Mouse (Mus musculus) liver, embryonic 13.5 days (tissue): Measurements from ENCODE around the gene Tmem86b. TPM values are rescaled to one million over a fixed set of nuclear protein-coding genes. Genes with fewer than 3 reads are reported as not detected.
"Not testable (repeated sequence)": the region's sequence is repeated elsewhere in the genome, so short reads cannot be mapped to it uniquely, and the experiment has no call there.

Experiments
- ATAC-seq: fragments of 200-750 bp; cut with Nextera tagmentation; 2 replicates; pipeline ENCODE4 v1.8.0; 2017; ENCODE audit warnings: low read depth, mild to moderate bottlenecking, moderate number of reproducible peaks, moderate library complexity
- DNase-seq: peaks from one replicate; pipeline ENCODE4 v3.0.0; 2022
- H3K27ac ChIP-seq: fragments of 300-500 bp; sonication (generic); 2 replicates; pipeline ENCODE4 v1.5.1; 2015; ENCODE audit warnings: moderate library complexity, mild to moderate bottlenecking, inconsistent platforms
- H3K27me3 ChIP-seq: fragments of 300-500 bp; sonication (generic); 2 replicates; pipeline ENCODE4 v1.6.1; 2015; ENCODE audit warnings: mild to moderate bottlenecking, inconsistent platforms
- H3K36me3 ChIP-seq: fragments of 300-500 bp; sonication (generic); 2 replicates; pipeline ENCODE4 v1.6.1; 2015; ENCODE audit warnings: mild to moderate bottlenecking, inconsistent platforms
- H3K4me1 ChIP-seq: fragments of 300-500 bp; sonication (generic); replicated peaks from 2 replicates; pipeline ENCODE4 v1.6.1; 2015; ENCODE audit warnings: inconsistent platforms
- H3K4me2 ChIP-seq: fragments of 300-500 bp; sonication (generic); 2 replicates; pipeline ENCODE4 v1.6.1; 2015; ENCODE audit warnings: inconsistent platforms, mild to moderate bottlenecking, moderate library complexity
- H3K4me3 ChIP-seq: fragments of 300-500 bp; sonication (generic); replicated peaks from 2 replicates; pipeline ENCODE4 v1.5.1; 2015; ENCODE audit warnings: mild to moderate bottlenecking, inconsistent platforms
- H3K9ac ChIP-seq: fragments of 300-500 bp; sonication (generic); 2 replicates; pipeline ENCODE4 v1.6.1; 2015; ENCODE audit warnings: mild to moderate bottlenecking, inconsistent platforms
- H3K9me3 ChIP-seq: fragments of 300-500 bp; sonication (generic); replicated peaks from 2 replicates; pipeline ENCODE4 v1.6.1; 2016; ENCODE audit warnings: inconsistent platforms
- whole genome bisulfite sequencing: fragments of 180-500 bp; shearing (Covaris S2); methylation state at CpG from one replicate; pipeline ENCODE4 v1.1.7; 2015; ENCODE audit not compliant: insufficient replicate concordance; 5-methylcytosine and 5-hydroxymethylcytosine counted together
- polyA plus RNA-seq: library from polyadenylated mRNA; unstranded; fragments of >200 nt; fragmentation: Nextera tagmentation; extraction: Ambion mirVana; gene quantifications from 2 replicates; pipeline ENCODE4 v1.2.1, GENCODE M21; 2015

Gene Tmem86b
- polyA plus RNA-seq, 1 experiment from 2014 or later, result 25.1 TPM

- 7% methylated on average over 1 of the region's 1 CpGs for WGBS
- no peak overlapping the region for H3K9ac ChIP-seq
- no peak overlapping the region for H3K4me2 ChIP-seq
- H3K27me3 ChIP-seq, result no peaks in the 10 kb centered on the region
- peaks cover 29% of the 10 kb centered on the region for H3K4me1 ChIP-seq
- no peaks in the 10 kb centered on the region for H3K9me3 ChIP-seq
- no peak overlapping the region for H3K27ac ChIP-seq
- no peaks in the 10 kb centered on the region for H3K36me3 ChIP-seq
- H3K4me3 ChIP-seq, result no peak overlapping the region
- ATAC-seq (0 out of 2 replicates have a peak, but pooled peaks have one; percentile 29), DNase-seq (peak; percentile 47)
These were observed 11.2 kb downstream of the Tmem86b start for GRCm38 (mm10) chr7:4619979-4620378.

- ATAC-seq (peak; percentile 93), DNase-seq (no peak)
- WGBS, result 27% methylated on average over 14 of the region's 14 CpGs
- Histone ChIP-seq H3K4me1 (peaks cover 26% of the 10 kb centered on the region), H3K9me3 (no peaks in the 10 kb centered on the region), H3K9ac (peak overlapping the region; percentile 10; the same call in 1 of the 2 replicates), H3K27me3 (no peaks in the 10 kb centered on the region), H3K36me3 (no peaks in the 10 kb centered on the region), H3K4me2 (peak overlapping the region; percentile 46), H3K27ac (peak overlapping the region; percentile 71), H3K4me3 (0 out of 2 replicates have a peak overlapping the region, but pooled peaks have one; percentile 10)
These were observed 17.4 kb downstream of the Tmem86b start for GRCm38 (mm10) chr7:4613740-4614403.

GRCm38 (mm10) chr7:4612956-4613355, 18.3 kb downstream of the Tmem86b start:
- ATAC-seq, result no peak
- Histone ChIP-seq H3K4me1 (peaks cover 25% of the 10 kb centered on the region), H3K36me3 (no peaks in the 10 kb centered on the region), H3K4me2 (no peak overlapping the region), H3K4me3 (no peak overlapping the region), H3K27ac (peak overlapping the region; percentile 21), H3K9me3 (no peaks in the 10 kb centered on the region), H3K27me3 (no peaks in the 10 kb centered on the region), H3K9ac (no peak overlapping the region)
- DNase-seq, result no peak
- 71% methylated on average over 1 of the region's 1 CpGs for WGBS

- H3K4me3 ChIP-seq, result no peak overlapping the region
- DNase-seq (no peak), ATAC-seq (no peak)
- no peak overlapping the region for H3K9ac ChIP-seq
- no peaks in the 10 kb centered on the region for H3K9me3 ChIP-seq
- H3K4me2 ChIP-seq, result no peak overlapping the region
- WGBS, result 64% methylated on average over 8 of the region's 8 CpGs
- no peak overlapping the region for H3K27ac ChIP-seq
- no peaks in the 10 kb centered on the region for H3K27me3 ChIP-seq
- peaks cover 26% of the 10 kb centered on the region for H3K4me1 ChIP-seq
- no peaks in the 10 kb centered on the region for H3K36me3 ChIP-seq
These were observed 18.8 kb downstream of the Tmem86b start for GRCm38 (mm10) chr7:4612386-4612785.

GRCm38 (mm10) chr7:4611921-4612341, 19.3 kb downstream of the Tmem86b start:
- Histone ChIP-seq H3K4me3 (no peak overlapping the region), H3K9ac (no peak overlapping the region), H3K4me1 (peaks cover 26% of the 10 kb centered on the region), H3K9me3 (no peaks in the 10 kb centered on the region), H3K4me2 (no peak overlapping the region), H3K27me3 (no peaks in the 10 kb centered on the region), H3K36me3 (no peaks in the 10 kb centered on the region), H3K27ac (no peak overlapping the region)
- ATAC-seq (no peak), DNase-seq (no peak)
- WGBS, result 76% methylated on average over 12 of the region's 12 CpGs

- H3K27ac ChIP-seq, result no peak overlapping the region
- peaks cover 26% of the 10 kb centered on the region for H3K4me1 ChIP-seq
- H3K27me3 ChIP-seq, result no peaks in the 10 kb centered on the region
- WGBS, result 69% methylated on average over 12 of the region's 12 CpGs
- no peaks in the 10 kb centered on the region for H3K36me3 ChIP-seq
- DNase-seq (no peak), ATAC-seq (no peak)
- H3K4me2 ChIP-seq, result no peak overlapping the region
- no peak overlapping the region for H3K4me3 ChIP-seq
- H3K9ac ChIP-seq, result no peak overlapping the region
- no peaks in the 10 kb centered on the region for H3K9me3 ChIP-seq
These were observed 19.7 kb downstream of the Tmem86b start for GRCm38 (mm10) chr7:4611511-4611910.

- H3K27me3 ChIP-seq, result no peaks in the 10 kb centered on the region
- H3K9ac ChIP-seq, result no peak overlapping the region
- no peak overlapping the region for H3K4me2 ChIP-seq
- H3K4me1 ChIP-seq, result peaks cover 12% of the 10 kb centered on the region
- DNase-seq, result no peak
- H3K27ac ChIP-seq, result no peak overlapping the region
- peak; percentile 67 for ATAC-seq
- H3K36me3 ChIP-seq, result no peaks in the 10 kb centered on the region
- WGBS, result 28% methylated on average over 5 of the region's 5 CpGs
- no peak overlapping the region for H3K4me3 ChIP-seq
- H3K9me3 ChIP-seq, result no peaks in the 10 kb centered on the region
These were observed 23.2 kb downstream of the Tmem86b start for GRCm38 (mm10) chr7:4608002-4608401.

- Histone ChIP-seq H3K27me3 (no peaks in the 10 kb centered on the region), H3K27ac (no peak within 1 kb of the TSS), H3K4me3 (no peak within 1 kb of the TSS), H3K9me3 (no peaks in the 10 kb centered on the region), H3K4me2 (no peak within 1 kb of the TSS), H3K4me1 (peaks cover 9% of the 10 kb centered on the region), H3K36me3 (no peaks in the 10 kb centered on the region), H3K9ac (no peak within 1 kb of the TSS)
- 42% methylated on average over 6 of the region's 6 CpGs for WGBS
- DNase-seq, result no peak
- no peak for ATAC-seq
These were observed 27.3 kb downstream of the Tmem86b start, which contains the start of gene Ptprh for GRCm38 (mm10) chr7:4603873-4604272. Gene Ptprh (minus strand): TSS chr7:4604041.

- Histone ChIP-seq H3K27ac (no peak overlapping the region), H3K4me1 (peaks cover 7% of the 10 kb centered on the region), H3K36me3 (no peaks in the 10 kb centered on the region), H3K27me3 (no peaks in the 10 kb centered on the region), H3K9me3 (no peaks in the 10 kb centered on the region), H3K4me2 (no peak overlapping the region), H3K4me3 (no peak overlapping the region), H3K9ac (no peak overlapping the region)
- DNase-seq (no peak), ATAC-seq (no peak)
- WGBS, result 71% methylated on average over 6 of the region's 6 CpGs
These were observed 28.3 kb downstream of the Tmem86b start for GRCm38 (mm10) chr7:4602969-4603368.

GRCm38 (mm10) chr7:4597046-4597445, 34.2 kb downstream of the Tmem86b start:
- not testable (repeated sequence) for H3K9me3 ChIP-seq, H3K9ac ChIP-seq, DNase-seq, H3K4me2 ChIP-seq, H3K4me1 ChIP-seq, H3K36me3 ChIP-seq, H3K27me3 ChIP-seq, H3K4me3 ChIP-seq, H3K27ac ChIP-seq, ATAC-seq
- 48% methylated on average over 4 of the region's 4 CpGs for WGBS

GRCm38 (mm10) chr7:4581481-4581880, 49.7 kb downstream of the Tmem86b start:
- H3K9ac ChIP-seq, H3K27ac ChIP-seq, H3K4me1 ChIP-seq, H3K4me3 ChIP-seq, DNase-seq, ATAC-seq, H3K27me3 ChIP-seq, H3K9me3 ChIP-seq, H3K36me3 ChIP-seq, H3K4me2 ChIP-seq: not testable (repeated sequence)
- 50% methylated on average over 3 of the region's 3 CpGs for WGBS
